Mouse (Mus musculus): ENCODE measurements at regions not wholly inside any gene's neighbourhood (a gene's known extent, or its start where the extent isn't known, plus 50 kb on each side); places are given as distances from the start of the nearest gene placed in this dataset.

GRCm38 (mm10) chr12:71598641-71599040 lies 232.2 kb upstream of the Daam1 start:
- TF ChIP-seq CTCF (IDR thresholded peaks at IDR 0.05; ENCODE audit: borderline replicate concordance, control insufficient read depth, extremely low read depth, insufficient read depth, low read length, poor library complexity) (no peak), POLR2A (IDR thresholded peaks at IDR 0.05; ENCODE audit: control insufficient read depth, extremely low read depth, insufficient read depth, low read length, poor library complexity) (no peak)
